Mouse (Mus musculus) limb, embryonic 12.5 days (tissue): ENCODE results near the gene Btnl2. TPM values are rescaled to one million over a fixed set of nuclear protein-coding genes. Genes with fewer than 3 reads are reported as not detected.

Experiments used
- ATAC-seq: fragments of 200-750 bp; cut with Nextera tagmentation; 2 replicates; pipeline ENCODE4 v1.8.0; 2017; ENCODE audit warnings: low read depth, moderate TSS enrichment; ENCODE audit not compliant: insufficient number of reproducible peaks, insufficient read depth, low FRiP score, low TSS enrichment
- H3K27ac ChIP-seq: fragments of 300-500 bp; sonication (generic); 2 replicates; pipeline ENCODE4 v1.5.1; 2016; ENCODE audit warnings: mild to moderate bottlenecking, moderate library complexity
- H3K27me3 ChIP-seq: fragments of 300-500 bp; sonication (generic); 2 replicates; pipeline ENCODE4 v1.6.1; 2016; ENCODE audit warnings: mild to moderate bottlenecking, moderate library complexity
- H3K36me3 ChIP-seq: fragments of 300-500 bp; sonication (generic); 2 replicates; pipeline ENCODE4 v1.6.1; 2016; ENCODE audit warnings: mild to moderate bottlenecking, moderate library complexity
- H3K4me1 ChIP-seq: fragments of 300-500 bp; sonication (generic); replicated peaks from 2 replicates; pipeline ENCODE4 v1.6.1; 2016
- H3K4me2 ChIP-seq: fragments of 300-500 bp; sonication (generic); 2 replicates; pipeline ENCODE4 v1.6.1; 2016; ENCODE audit warnings: mild to moderate bottlenecking, moderate library complexity
- H3K4me3 ChIP-seq: fragments of 300-500 bp; sonication (generic); replicated peaks from 2 replicates; pipeline ENCODE4 v1.5.1; 2016; ENCODE audit warnings: mild to moderate bottlenecking
- H3K9ac ChIP-seq: fragments of 300-500 bp; sonication (generic); replicated peaks from 2 replicates; pipeline ENCODE4 v1.6.1; 2016; ENCODE audit warnings: mild to moderate bottlenecking, moderate library complexity
- H3K9me3 ChIP-seq: fragments of 300-500 bp; sonication (generic); 2 replicates; pipeline ENCODE4 v1.6.1; 2016; ENCODE audit warnings: mild to moderate bottlenecking, moderate library complexity
- WGBS: fragments of 180-500 bp; shearing (Covaris S2); methylation state at CpG from one replicate; pipeline ENCODE4 v1.1.7; 2016; 5-methylcytosine and 5-hydroxymethylcytosine counted together
- polyA plus RNA-seq: library from polyadenylated mRNA; unstranded; fragments of >200 nt; fragmentation: Nextera tagmentation; extraction: Ambion mirVana; gene quantifications from 2 replicates; pipeline ENCODE4 v1.2.1, GENCODE M21; 2016

Gene Btnl2
- polyA plus RNA-seq, 1 experiment from 2014 or later, result not detected

GRCm38 (mm10) chr17:34347606-34348308, 6.9 kb upstream of the Btnl2 start:
- H3K27ac ChIP-seq, result no peak overlapping the region
- no peak overlapping the region for H3K9ac ChIP-seq
- H3K4me3 ChIP-seq, result no peak overlapping the region
- WGBS, result 76% methylated on average over 6 of the region's 6 CpGs
- ATAC-seq, result no peak
- no peak overlapping the region for H3K4me2 ChIP-seq
- no peaks in the 10 kb centered on the region for H3K36me3 ChIP-seq
- no peaks in the 10 kb centered on the region for H3K4me1 ChIP-seq
- H3K9me3 ChIP-seq, result no peaks in the 10 kb centered on the region
- H3K27me3 ChIP-seq, result peaks cover 6% of the 10 kb centered on the region; the same call in 1 of the 2 replicates

GRCm38 (mm10) chr17:34349429-34349828, 5.2 kb upstream of the Btnl2 start:
- WGBS, result 4% methylated on average over 4 of the region's 4 CpGs
- no peak for ATAC-seq
- Histone ChIP-seq H3K9me3 (no peaks in the 10 kb centered on the region), H3K4me3 (no peak overlapping the region), H3K27me3 (peaks cover 6% of the 10 kb centered on the region; the same call in 1 of the 2 replicates), H3K9ac (no peak overlapping the region), H3K36me3 (no peaks in the 10 kb centered on the region), H3K27ac (no peak overlapping the region), H3K4me1 (no peaks in the 10 kb centered on the region), H3K4me2 (no peak overlapping the region)

- ATAC-seq, result no peak
- 88% methylated on average over 1 of the region's 1 CpGs for WGBS
- no peak overlapping the region for H3K4me3 ChIP-seq
- no peak overlapping the region for H3K4me2 ChIP-seq
- H3K9ac ChIP-seq, result no peak overlapping the region
- no peak overlapping the region for H3K27ac ChIP-seq
- no peaks in the 10 kb centered on the region for H3K36me3 ChIP-seq
- H3K9me3 ChIP-seq, result no peaks in the 10 kb centered on the region
- no peaks in the 10 kb centered on the region for H3K4me1 ChIP-seq
- H3K27me3 ChIP-seq, result peaks cover 6% of the 10 kb centered on the region; the same call in 1 of the 2 replicates
Measured at GRCm38 (mm10) chr17:34354940-34355339, 318 bp downstream of the Btnl2 start.

GRCm38 (mm10) chr17:34362954-34363546, 8.4 kb downstream of the Btnl2 start:
- ATAC-seq, result no peak

GRCm38 (mm10) chr17:34363676-34364310, 9.2 kb downstream of the Btnl2 start:
- no peaks in the 10 kb centered on the region for H3K4me1 ChIP-seq
- H3K9ac ChIP-seq, result no peak overlapping the region
- H3K4me3 ChIP-seq, result no peak overlapping the region
- no peak overlapping the region for H3K4me2 ChIP-seq
- H3K27me3 ChIP-seq, result no peaks in the 10 kb centered on the region
- no peak for ATAC-seq
- H3K36me3 ChIP-seq, result no peaks in the 10 kb centered on the region
- H3K9me3 ChIP-seq, result no peaks in the 10 kb centered on the region
- no peak overlapping the region for H3K27ac ChIP-seq
- WGBS, result 87% methylated on average over 3 of the region's 3 CpGs

More at GRCm38 (mm10) chr17:34362954-34363546, 8.4 kb downstream of the Btnl2 start:
- no peaks in the 10 kb centered on the region for H3K36me3 ChIP-seq
- H3K27ac ChIP-seq, result no peak overlapping the region
- H3K27me3 ChIP-seq, result no peaks in the 10 kb centered on the region
- no peaks in the 10 kb centered on the region for H3K9me3 ChIP-seq
- 83% methylated on average over 15 of the region's 15 CpGs for WGBS
- H3K4me2 ChIP-seq, result no peak overlapping the region
- H3K4me1 ChIP-seq, result no peaks in the 10 kb centered on the region
- no peak overlapping the region for H3K4me3 ChIP-seq
- H3K9ac ChIP-seq, result no peak overlapping the region

GRCm38 (mm10) chr17:34365031-34365430, 10.4 kb downstream of the Btnl2 start:
- 75% methylated on average over 10 of the region's 10 CpGs for WGBS
- Histone ChIP-seq H3K4me1 (no peaks in the 10 kb centered on the region), H3K36me3 (no peaks in the 10 kb centered on the region), H3K27me3 (no peaks in the 10 kb centered on the region), H3K4me2 (no peak overlapping the region), H3K4me3 (no peak overlapping the region), H3K9ac (no peak overlapping the region), H3K27ac (no peak overlapping the region), H3K9me3 (no peaks in the 10 kb centered on the region)
- ATAC-seq, result no peak

GRCm38 (mm10) chr17:34370563-34370962, 15.9 kb downstream of the Btnl2 start:
- H3K4me1 ChIP-seq, result no peaks in the 10 kb centered on the region
- H3K27me3 ChIP-seq, result 0 out of 2 replicates have a peak, but pooled peaks cover 4% of the 10 kb centered on the region
- H3K9ac ChIP-seq, result no peak overlapping the region
- 85% methylated on average over 4 of the region's 4 CpGs for WGBS
- ATAC-seq, result no peak
- no peaks in the 10 kb centered on the region for H3K36me3 ChIP-seq
- no peaks in the 10 kb centered on the region for H3K9me3 ChIP-seq
- H3K4me3 ChIP-seq, result no peak overlapping the region
- H3K4me2 ChIP-seq, result no peak overlapping the region
- H3K27ac ChIP-seq, result no peak overlapping the region

GRCm38 (mm10) chr17:34373055-34373709, 18.6 kb downstream of the Btnl2 start:
- Histone ChIP-seq H3K36me3 (no peaks in the 10 kb centered on the region), H3K27ac (no peak overlapping the region), H3K4me2 (no peak overlapping the region), H3K9ac (no peak overlapping the region), H3K4me1 (no peaks in the 10 kb centered on the region), H3K9me3 (no peaks in the 10 kb centered on the region), H3K4me3 (no peak overlapping the region), H3K27me3 (0 out of 2 replicates have a peak, but pooled peaks cover 4% of the 10 kb centered on the region)
- no peak for ATAC-seq
- 78% methylated on average over 6 of the region's 6 CpGs for WGBS

- Histone ChIP-seq H3K9me3 (no peaks in the 10 kb centered on the region), H3K27me3 (0 out of 2 replicates have a peak, but pooled peaks cover 4% of the 10 kb centered on the region), H3K4me3 (no peak within 1 kb of the TSS), H3K9ac (no peak within 1 kb of the TSS), H3K27ac (no peak within 1 kb of the TSS), H3K4me1 (no peaks in the 10 kb centered on the region), H3K4me2 (no peak within 1 kb of the TSS), H3K36me3 (no peaks in the 10 kb centered on the region)
- 76% methylated on average over 2 of the region's 2 CpGs for WGBS
- ATAC-seq, result no peak
Measured at GRCm38 (mm10) chr17:34376847-34377246, 22.2 kb downstream of the Btnl2 start, which contains the start of gene Btnl1. Btnl1 (plus strand) TSS chr17:34377132.

GRCm38 (mm10) chr17:34377450-34378209, 23.0 kb downstream of the Btnl2 start:
- no peaks in the 10 kb centered on the region for H3K36me3 ChIP-seq
- H3K27me3 ChIP-seq, result 0 out of 2 replicates have a peak, but pooled peaks cover 4% of the 10 kb centered on the region
- H3K27ac ChIP-seq, result no peak overlapping the region
- ATAC-seq, result no peak
- no peak overlapping the region for H3K4me3 ChIP-seq
- H3K4me1 ChIP-seq, result no peaks in the 10 kb centered on the region
- no peak overlapping the region for H3K9ac ChIP-seq
- no peak overlapping the region for H3K4me2 ChIP-seq
- WGBS, result 70% methylated on average over 6 of the region's 6 CpGs
- H3K9me3 ChIP-seq, result no peaks in the 10 kb centered on the region
